Mouse (Mus musculus) gastrocnemius, postnatal 25 days (tissue): ENCODE measurements around the gene Rundc1. TPM values are rescaled to one million over a fixed set of nuclear protein-coding genes. Genes with fewer than 3 reads are reported as not detected.
"Not testable (repeated sequence)": the region's sequence is repeated elsewhere in the genome, so short reads cannot be mapped to it uniquely, and the experiment has no call there.

ENCODE experiments used
- DNase-seq: peaks from one replicate; pipeline ENCODE4 v3.0.0; 2022
- total RNA-seq, 2 experiments: library from RNA; stranded (reverse); gene quantifications; 1 replicate in 1 of 2; 2 replicates in 1 of 2; pipeline ENCODE4 v1.2.3; 2021

Rundc1 gene
- total RNA-seq, 2 experiments from 2014 or later = 6.6 to 7.3 TPM

GRCm38 (mm10) chr11:101442760-101443159 lies 17.9 kb downstream of the Rundc1 start:
- no peak for DNase-seq

- no peak for DNase-seq
Observed at GRCm38 (mm10) chr11:101446319-101446718, 21.4 kb downstream of the Rundc1 start.

- not testable (repeated sequence) for DNase-seq
Observed at GRCm38 (mm10) chr11:101446860-101447259, 22.0 kb downstream of the Rundc1 start.

GRCm38 (mm10) chr11:101447786-101448185 lies 22.9 kb downstream of the Rundc1 start:
- DNase-seq = no peak

GRCm38 (mm10) chr11:101448274-101448746 lies 23.4 kb downstream of the Rundc1 start, which contains the start of gene Ifi35:
Gene Ifi35 (plus strand): TSS chr11:101448407.
- peak; percentile 82 for DNase-seq

- DNase-seq = no peak
Observed at GRCm38 (mm10) chr11:101448899-101449298, 24.0 kb downstream of the Rundc1 start.

GRCm38 (mm10) chr11:101449596-101449995 lies 24.7 kb downstream of the Rundc1 start:
- not testable (repeated sequence) for DNase-seq

- no peak for DNase-seq
Observed at GRCm38 (mm10) chr11:101450394-101450793, 25.5 kb downstream of the Rundc1 start.

GRCm38 (mm10) chr11:101451536-101451935 lies 26.7 kb downstream of the Rundc1 start:
- DNase-seq = no peak

GRCm38 (mm10) chr11:101452093-101452774 lies 27.3 kb downstream of the Rundc1 start:
- DNase-seq = no peak

- no peak for DNase-seq
Observed at GRCm38 (mm10) chr11:101454702-101455101, 29.8 kb downstream of the Rundc1 start.

GRCm38 (mm10) chr11:101455627-101456026 lies 30.7 kb downstream of the Rundc1 start:
- no peak for DNase-seq

- no peak for DNase-seq
Observed at GRCm38 (mm10) chr11:101457631-101458030, 32.7 kb downstream of the Rundc1 start.

- no peak for DNase-seq
Observed at GRCm38 (mm10) chr11:101458217-101458616, 33.3 kb downstream of the Rundc1 start.

- no peak for DNase-seq
Observed at GRCm38 (mm10) chr11:101459716-101460115, 34.8 kb downstream of the Rundc1 start.

- DNase-seq = no peak
Observed at GRCm38 (mm10) chr11:101460321-101460720, 35.4 kb downstream of the Rundc1 start.

GRCm38 (mm10) chr11:101462141-101462540 lies 37.3 kb downstream of the Rundc1 start:
- DNase-seq = no peak

GRCm38 (mm10) chr11:101462583-101463440 lies 37.9 kb downstream of the Rundc1 start:
- no peak for DNase-seq

GRCm38 (mm10) chr11:101464211-101465100 lies 39.6 kb downstream of the Rundc1 start, which contains the start of gene Rnd2:
Gene Rnd2 (plus strand): TSS chr11:101464999.
- no peak for DNase-seq

GRCm38 (mm10) chr11:101465101-101465868 lies 40.4 kb downstream of the Rundc1 start:
- peak; percentile 83 for DNase-seq
